Mouse (Mus musculus) T-helper 1 cell (primary cell): ENCODE data around the gene Cfap54.

Source experiments
- in situ Hi-C: fragments of 300-600 bp; cut with MboI, MseI; formaldehyde crosslinking; loops from one replicate; pipeline ENCODE4 v1.15.1; 2025; ENCODE audit warnings: high pct_unique_total_duplicates

Gene Cfap54

GRCm38 (mm10) chr10:93081133-93081779, at the start of gene Cfap54:
Gene Cfap54 (minus strand): TSS chr10:93081618.
- in situ Hi-C loops = no loop called here

- in situ Hi-C loops = no loop called here
Observed at GRCm38 (mm10) chr10:93130456-93130940, 49.1 kb upstream of the Cfap54 start.

DNA sequence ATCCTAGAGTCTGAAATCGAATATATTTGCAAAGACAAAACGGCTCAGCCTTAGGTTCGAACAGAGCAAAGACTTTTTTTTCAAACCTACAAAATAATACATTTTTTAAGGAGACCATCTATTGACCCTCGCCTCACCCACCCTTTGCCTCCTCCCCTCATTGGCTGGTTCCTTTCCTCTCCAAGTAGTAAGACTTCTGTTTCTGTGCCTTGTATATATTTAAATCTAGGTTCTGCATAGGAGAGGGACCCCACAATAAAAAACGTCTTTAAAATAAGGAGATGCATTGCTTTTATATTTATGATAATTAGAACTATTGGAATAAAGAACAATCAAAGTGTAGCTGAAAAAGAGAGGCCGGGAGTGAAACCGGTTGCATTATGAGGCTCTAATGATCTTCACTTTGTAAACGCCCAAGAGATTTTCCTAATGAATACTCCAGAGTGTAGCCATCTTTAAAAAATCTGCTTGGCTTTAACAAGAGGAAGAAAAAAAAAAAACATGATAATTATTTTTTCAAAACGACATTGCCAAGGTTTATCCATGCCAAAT, 48.6 kb upstream of the Cfap54 start:
- in situ Hi-C loops = no loop called here

- in situ Hi-C loops = no loop called here
Observed at GRCm38 (mm10) chr10:93129345-93129744, 47.9 kb upstream of the Cfap54 start.

GRCm38 (mm10) chr10:93128566-93128965, 47.1 kb upstream of the Cfap54 start:
- in situ Hi-C loops = no loop called here

- in situ Hi-C loops = no loop called here
Observed at GRCm38 (mm10) chr10:93126025-93126424, 44.6 kb upstream of the Cfap54 start.

DNA sequence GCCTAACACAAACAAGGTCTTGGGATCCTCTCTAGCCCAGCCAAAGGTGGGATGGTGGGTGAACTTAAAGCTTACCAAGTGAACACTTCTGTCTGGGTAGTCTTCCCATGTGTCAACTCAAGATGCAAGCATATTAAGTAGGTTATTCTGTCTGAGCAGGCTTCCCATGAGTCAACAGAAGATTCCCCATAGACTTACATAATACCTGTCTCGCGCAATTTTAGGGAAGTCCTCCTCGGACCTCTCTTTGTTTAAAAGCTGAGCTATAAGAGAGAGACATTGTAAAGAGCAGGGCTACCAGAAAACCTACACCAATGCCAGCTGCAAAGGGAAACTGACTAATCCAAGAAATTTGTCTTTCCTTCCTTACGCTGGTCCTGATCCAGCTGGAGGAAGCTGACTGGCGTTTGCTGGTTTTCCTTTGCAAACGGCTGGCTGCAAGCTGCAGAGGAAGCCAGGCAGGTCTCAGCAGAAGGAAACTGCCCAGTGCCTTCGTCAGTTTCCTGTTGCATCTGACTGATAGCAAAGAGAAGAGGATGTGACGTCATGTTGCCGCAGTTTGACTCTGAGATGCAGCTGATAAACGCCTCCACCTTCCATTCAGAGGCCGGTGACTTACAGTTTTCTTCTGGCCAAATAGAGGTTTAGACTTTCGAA, 42.7 kb upstream of the Cfap54 start:
- in situ Hi-C loops = loop anchor here (5.0 kb wide), 1 partner anchor 37 kb away; no protein-coding TSS in a partner anchor

DNA sequence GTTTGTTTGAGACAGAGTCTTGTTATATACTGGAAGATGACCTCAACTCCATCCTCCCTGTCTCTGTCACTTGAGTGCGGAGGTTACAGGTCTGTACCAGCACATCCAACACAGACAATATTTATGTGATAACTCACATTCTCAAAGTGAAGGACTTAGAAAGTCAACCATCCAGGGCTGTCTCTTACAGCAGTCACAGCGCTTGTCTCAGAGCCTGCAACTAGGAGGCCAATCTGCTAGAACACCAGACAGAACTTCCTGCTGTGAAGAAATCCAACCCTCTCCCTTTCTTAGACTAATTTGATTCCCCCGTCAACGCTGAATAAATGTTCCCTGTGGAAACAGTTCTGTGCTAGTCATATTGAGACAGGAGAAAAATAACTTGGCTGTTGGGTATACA, 41.9 kb upstream of the Cfap54 start:
- in situ Hi-C loops = loop anchor here (5.0 kb wide), 1 partner anchor 36 kb away; no protein-coding TSS in a partner anchor

- in situ Hi-C loops = loop anchor here (5.0 kb wide), 1 partner anchor 35 kb away; no protein-coding TSS in a partner anchor
Observed at GRCm38 (mm10) chr10:93122399-93123184, 41.2 kb upstream of the Cfap54 start.

GRCm38 (mm10) chr10:93121262-93121860, 39.9 kb upstream of the Cfap54 start:
- in situ Hi-C loops = loop anchor here (5.0 kb wide), 1 partner anchor 34 kb away; no protein-coding TSS in a partner anchor

DNA sequence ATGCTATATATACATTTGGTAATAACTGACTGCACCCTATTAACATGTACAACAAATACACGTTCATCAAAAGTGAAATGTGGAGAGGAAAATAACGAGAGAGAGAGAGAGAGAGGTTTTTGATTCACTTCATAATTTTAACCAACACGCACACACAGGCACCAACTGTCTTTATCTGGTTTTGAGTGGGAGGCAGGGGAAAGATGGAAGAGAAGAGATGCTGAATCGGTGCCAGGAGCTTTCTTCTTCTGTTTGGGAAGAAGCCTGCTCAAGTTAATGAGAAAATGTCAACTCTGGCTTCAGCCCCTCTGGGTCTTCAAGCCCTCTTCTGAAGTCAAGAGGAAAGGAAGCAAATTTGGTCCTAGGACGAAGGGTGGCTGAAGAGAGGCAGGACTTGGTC, 38.4 kb upstream of the Cfap54 start:
- in situ Hi-C loops = loop anchor here (5.0 kb wide), 1 partner anchor 33 kb away; no protein-coding TSS in a partner anchor

DNA sequence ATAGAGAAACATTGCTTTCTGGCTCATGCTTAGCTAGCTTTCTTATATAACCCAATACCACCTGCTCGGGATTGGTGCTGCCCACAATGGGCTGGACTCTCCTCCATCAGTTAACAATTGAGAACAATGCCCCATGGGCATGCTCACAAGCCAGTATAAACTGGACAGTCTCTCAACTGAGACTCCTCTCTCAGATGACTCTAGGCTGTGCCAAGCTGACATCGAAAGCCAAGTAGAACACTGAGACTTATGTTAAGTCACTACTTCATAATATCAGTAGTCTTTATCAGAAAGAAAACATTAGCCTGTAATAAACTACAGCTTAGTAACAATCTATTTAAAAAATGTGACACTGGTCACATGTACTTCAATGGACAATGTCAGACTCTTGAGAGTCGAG, 35.2 kb upstream of the Cfap54 start:
- in situ Hi-C loops = no loop called here

DNA sequence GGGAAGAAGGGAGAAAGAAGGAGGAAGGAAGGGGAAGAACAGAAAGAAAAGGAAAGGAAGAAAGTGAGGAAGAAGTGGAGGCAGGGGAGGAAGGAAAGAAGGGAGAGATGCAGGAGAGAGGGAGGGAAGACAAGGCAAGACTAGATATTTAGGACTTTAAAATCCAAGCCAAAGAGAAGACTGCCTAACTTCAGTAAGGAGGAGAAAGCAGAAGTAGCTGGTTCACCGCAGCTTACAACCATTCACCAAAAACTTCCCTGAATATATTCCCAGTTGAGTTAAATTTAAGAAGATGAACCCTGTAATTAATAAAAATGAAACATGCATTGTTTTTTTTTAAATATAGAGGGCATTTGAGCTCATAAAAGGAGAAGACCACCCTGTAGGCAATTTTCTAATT, 34.3 kb upstream of the Cfap54 start:
- in situ Hi-C loops = no loop called here

DNA sequence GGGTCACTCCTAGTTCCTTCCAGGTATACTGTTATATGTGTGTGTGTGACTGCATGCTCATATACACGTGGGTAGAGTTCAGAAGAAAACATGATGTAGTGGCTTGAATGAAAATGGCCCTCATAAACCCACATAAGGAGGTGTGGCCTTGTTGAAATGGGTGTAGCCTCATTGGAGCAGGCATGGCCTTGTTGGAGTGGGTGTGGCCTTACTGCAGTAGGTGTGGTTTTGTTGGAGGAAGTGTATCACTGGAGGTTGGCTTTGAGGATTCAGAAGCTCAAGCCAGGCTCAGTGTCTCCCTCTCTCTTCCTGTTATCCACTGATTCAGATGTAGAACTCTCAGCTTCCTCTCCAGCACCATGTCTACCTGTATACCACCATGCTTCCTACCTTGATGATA, 33.4 kb upstream of the Cfap54 start:
- in situ Hi-C loops = no loop called here

GRCm38 (mm10) chr10:93113968-93114367, 32.5 kb upstream of the Cfap54 start:
- in situ Hi-C loops = no loop called here

GRCm38 (mm10) chr10:93112021-93112420, 30.6 kb upstream of the Cfap54 start:
- in situ Hi-C loops = no loop called here

DNA sequence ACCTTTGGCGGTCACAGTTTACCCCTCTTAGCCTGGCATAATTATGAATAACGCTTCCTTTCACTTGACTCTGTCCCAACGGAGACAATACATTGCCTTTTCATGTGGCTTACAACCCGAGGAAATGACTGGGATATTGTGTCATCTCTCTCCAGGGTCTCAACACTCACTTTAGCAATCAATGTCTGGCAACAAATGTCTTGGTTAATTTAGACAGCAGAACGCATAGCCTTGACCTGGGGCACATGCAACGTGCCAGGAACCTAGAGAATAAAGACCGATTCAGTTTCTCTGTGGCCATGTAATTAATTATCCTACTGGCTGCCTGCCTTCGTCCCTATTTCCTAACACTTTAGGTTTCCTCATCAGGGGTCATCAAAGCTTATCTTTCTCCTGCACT, 30.0 kb upstream of the Cfap54 start:
- in situ Hi-C loops = no loop called here

DNA sequence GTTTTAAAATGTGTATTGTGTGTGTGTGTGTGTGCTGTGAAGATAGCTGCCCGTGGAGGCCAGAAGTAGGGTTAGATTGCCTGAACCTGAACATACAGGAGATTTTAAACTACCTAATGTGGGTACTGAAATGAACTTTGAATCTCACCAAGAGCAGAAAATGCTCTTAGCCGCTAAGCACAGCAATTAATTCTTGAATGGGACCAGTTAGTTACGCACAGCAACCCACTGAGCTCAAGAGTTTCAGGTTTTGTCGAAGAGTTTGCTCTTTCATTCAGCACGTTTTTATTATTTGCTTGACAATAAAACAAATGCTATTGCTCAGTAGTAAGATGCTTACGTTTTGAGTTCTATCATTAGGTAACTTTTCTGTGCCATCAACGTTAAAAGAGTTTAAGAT, 23.9 kb upstream of the Cfap54 start:
- in situ Hi-C loops = no loop called here

- in situ Hi-C loops = no loop called here
Observed at GRCm38 (mm10) chr10:93104357-93104756, 22.9 kb upstream of the Cfap54 start.

DNA sequence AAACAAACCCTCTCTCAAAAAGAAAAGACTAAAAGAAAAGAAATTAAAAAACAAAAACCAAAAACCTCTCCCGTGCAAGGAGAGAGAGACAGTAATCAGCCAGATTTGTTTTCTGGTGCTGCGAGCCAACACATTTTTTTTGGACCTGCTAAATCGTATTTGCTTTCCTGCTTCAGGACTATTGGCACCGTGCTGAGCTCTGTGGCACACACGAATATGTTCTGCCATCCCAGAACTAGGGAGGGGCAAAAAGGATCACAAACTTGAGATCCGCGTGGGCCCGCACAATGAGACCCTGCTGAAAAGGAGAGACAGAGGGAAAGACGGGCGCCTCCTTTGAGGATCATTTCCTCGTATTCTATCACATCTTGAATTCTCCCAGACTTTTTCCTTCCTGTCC, 22.3 kb upstream of the Cfap54 start:
- in situ Hi-C loops = no loop called here

- in situ Hi-C loops = no loop called here
Observed at GRCm38 (mm10) chr10:93102321-93102720, 20.9 kb upstream of the Cfap54 start.
